Mouse (Mus musculus) intestine, embryonic 16.5 days (tissue): Measurements from ENCODE around the gene Fgfrl1. TPM values are rescaled to one million over a fixed set of nuclear protein-coding genes. Genes with fewer than 3 reads are reported as not detected.
"Not testable (repeated sequence)": the region's sequence is repeated elsewhere in the genome, so short reads cannot be mapped to it uniquely, and the experiment has no call there.

Experiments
- ATAC-seq: fragments of 200-750 bp; cut with Nextera tagmentation; 2 replicates; pipeline ENCODE4 v1.8.0; 2017; ENCODE audit warnings: moderate TSS enrichment, moderate library complexity
- H3K27ac ChIP-seq: fragments of 300-500 bp; sonication (generic); 2 replicates; pipeline ENCODE4 v1.5.1; 2014; ENCODE audit warnings: mild to moderate bottlenecking, low read length
- H3K27me3 ChIP-seq: fragments of 300-500 bp; sonication (generic); replicated peaks from 2 replicates; pipeline ENCODE4 v1.6.1; 2014; ENCODE audit warnings: low read length, control low read depth, mixed read lengths; ENCODE audit not compliant: control insufficient read depth, insufficient read depth
- H3K36me3 ChIP-seq: fragments of 300-500 bp; sonication (generic); 2 replicates; pipeline ENCODE4 v1.6.1; 2014; ENCODE audit warnings: low read length, control low read depth; ENCODE audit not compliant: control insufficient read depth, insufficient read depth
- H3K4me1 ChIP-seq: fragments of 300-500 bp; sonication (generic); 2 replicates; pipeline ENCODE4 v1.6.1; 2014; ENCODE audit warnings: low read length, control low read depth, mixed read lengths; ENCODE audit not compliant: control insufficient read depth, insufficient read depth
- H3K4me2 ChIP-seq: fragments of 300-500 bp; sonication (generic); 2 replicates; pipeline ENCODE4 v1.6.1; 2014; ENCODE audit warnings: low read depth, low read length, control low read depth
- H3K4me3 ChIP-seq: fragments of 300-500 bp; sonication (generic); 2 replicates; pipeline ENCODE4 v1.5.1; 2014; ENCODE audit warnings: mild to moderate bottlenecking, low read length
- H3K9ac ChIP-seq: fragments of 300-500 bp; sonication (generic); 2 replicates; pipeline ENCODE4 v1.6.1; 2014; ENCODE audit warnings: low read depth, low read length
- H3K9me3 ChIP-seq: fragments of 300-500 bp; sonication (generic); 2 replicates; pipeline ENCODE4 v1.6.1; 2016; ENCODE audit warnings: low read length, control low read depth; ENCODE audit not compliant: control insufficient read depth
- WGBS: fragments of 180-500 bp; shearing (Covaris S2); extraction: QIAGEN DNeasy Blood & Tissue Kit; methylation state at CpG from one replicate; pipeline ENCODE4 v1.1.7; 2014; 5-methylcytosine and 5-hydroxymethylcytosine counted together
- polyA plus RNA-seq: library from polyadenylated mRNA; unstranded; fragments of >200 nt; fragmentation: Nextera tagmentation; extraction: Ambion mirVana; gene quantifications from 2 replicates; pipeline ENCODE4 v1.2.1, GENCODE M21; 2015

The Fgfrl1 gene
- polyA plus RNA-seq, 1 experiment from 2014 or later, result 8.5 TPM

- H3K9me3 ChIP-seq, result no peaks in the 10 kb centered on the region
- H3K27ac ChIP-seq, result no peak overlapping the region
- H3K4me3 ChIP-seq, result no peak overlapping the region
- WGBS, result 67% methylated on average over 2 of the region's 2 CpGs
- ATAC-seq, result no peak
- no peaks in the 10 kb centered on the region for H3K4me1 ChIP-seq
- H3K9ac ChIP-seq, result no peak overlapping the region
- no peak overlapping the region for H3K4me2 ChIP-seq
- H3K36me3 ChIP-seq, result no peaks in the 10 kb centered on the region
- no peaks in the 10 kb centered on the region for H3K27me3 ChIP-seq
Observed at GRCm38 (mm10) chr5:108724006-108724405, 31.8 kb downstream of the Fgfrl1 start.

GRCm38 (mm10) chr5:108726557-108727248 lies 34.5 kb downstream of the Fgfrl1 start:
- Histone ChIP-seq H3K4me1 (no peaks in the 10 kb centered on the region), H3K4me2 (no peak overlapping the region), H3K9ac (no peak overlapping the region), H3K36me3 (no peaks in the 10 kb centered on the region), H3K27ac (no peak overlapping the region), H3K27me3 (no peaks in the 10 kb centered on the region), H3K9me3 (no peaks in the 10 kb centered on the region), H3K4me3 (no peak overlapping the region)
- 24% methylated on average over 5 of the region's 5 CpGs for WGBS
- peak; percentile 87 for ATAC-seq

DNA sequence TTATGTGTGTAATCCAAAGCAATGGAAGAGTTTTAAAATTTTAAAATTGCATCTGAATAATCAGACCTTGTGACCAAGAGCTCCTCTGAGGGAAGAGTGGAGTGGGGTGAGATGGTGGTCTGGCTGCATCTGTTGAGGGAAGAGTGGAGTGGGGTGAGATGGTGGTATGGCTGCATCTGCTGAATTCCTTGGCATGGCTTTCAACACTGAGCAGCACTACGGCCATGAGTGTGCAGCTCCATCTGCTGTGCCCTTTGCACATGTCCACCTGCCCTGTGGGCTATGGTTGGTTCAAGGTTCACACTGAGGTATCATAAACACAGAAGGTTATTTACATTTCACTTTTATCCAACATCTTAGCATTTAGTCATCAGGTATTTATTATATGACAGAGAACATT lies 35.2 kb downstream of the Fgfrl1 start:
- Histone ChIP-seq H3K4me1 (no peaks in the 10 kb centered on the region), H3K9me3 (no peaks in the 10 kb centered on the region), H3K36me3 (no peaks in the 10 kb centered on the region), H3K27me3 (no peaks in the 10 kb centered on the region), H3K27ac (no peak overlapping the region), H3K4me2 (no peak overlapping the region), H3K4me3 (no peak overlapping the region), H3K9ac (no peak overlapping the region)
- WGBS, result 67% methylated on average over 1 of the region's 1 CpGs
- ATAC-seq, result peak; percentile 72

DNA sequence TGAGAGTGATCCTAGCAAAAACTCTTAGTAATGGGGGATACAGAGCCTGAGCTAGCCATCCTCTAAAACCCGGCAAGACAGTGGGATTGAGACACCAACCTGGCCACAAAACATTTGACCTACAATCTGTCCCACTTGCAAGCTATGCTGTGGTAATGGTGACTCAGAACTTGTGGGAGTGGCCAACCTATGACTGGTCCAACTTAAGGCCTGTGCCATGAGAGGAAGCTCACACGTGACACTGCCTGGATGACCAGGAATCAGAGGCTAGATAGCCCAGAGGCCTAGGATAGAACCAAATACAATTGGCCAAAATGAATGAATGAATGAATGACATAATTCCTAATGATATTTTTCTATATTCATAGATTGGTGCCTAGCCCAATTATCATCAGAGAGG lies 49.7 kb downstream of the Fgfrl1 start:
- no peak overlapping the region for H3K4me2 ChIP-seq
- no peak overlapping the region for H3K27ac ChIP-seq
- H3K9me3 ChIP-seq, result no peaks in the 10 kb centered on the region
- ATAC-seq, result no peak
- no peaks in the 10 kb centered on the region for H3K36me3 ChIP-seq
- H3K4me1 ChIP-seq, result no peaks in the 10 kb centered on the region
- no peaks in the 10 kb centered on the region for H3K27me3 ChIP-seq
- WGBS, result 77% methylated on average over 2 of the region's 2 CpGs
- H3K9ac ChIP-seq, result no peak overlapping the region
- no peak overlapping the region for H3K4me3 ChIP-seq

GRCm38 (mm10) chr5:108742596-108742995 lies 50.4 kb downstream of the Fgfrl1 start:
- Histone ChIP-seq H3K36me3 (no peaks in the 10 kb centered on the region), H3K27me3 (no peaks in the 10 kb centered on the region), H3K4me3 (no peak overlapping the region), H3K27ac (no peak overlapping the region), H3K9me3 (no peaks in the 10 kb centered on the region), H3K9ac (no peak overlapping the region), H3K4me1 (no peaks in the 10 kb centered on the region), H3K4me2 (no peak overlapping the region)
- ATAC-seq, result no peak
- WGBS, result 85% methylated on average over 2 of the region's 2 CpGs

DNA sequence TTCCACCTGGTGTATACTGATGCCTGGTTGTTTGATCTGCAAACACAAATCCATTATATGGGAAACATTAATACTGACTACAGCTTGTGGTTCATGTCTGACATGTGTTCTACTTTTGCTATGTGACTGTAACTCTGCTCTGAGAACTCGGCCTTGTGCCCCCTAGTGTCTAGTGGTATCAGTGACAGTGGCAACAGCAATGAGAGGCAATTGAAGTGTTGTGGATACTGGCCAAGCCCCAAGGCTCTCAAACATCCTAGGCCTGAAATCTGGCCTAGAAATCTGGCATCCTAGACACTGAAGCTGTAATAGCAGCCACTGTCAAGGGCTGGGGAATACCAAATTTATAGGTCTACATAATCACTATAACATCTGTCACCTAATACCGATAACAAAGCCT lies 51.7 kb downstream of the Fgfrl1 start:
- ATAC-seq, result no peak
- Histone ChIP-seq H3K27me3 (no peaks in the 10 kb centered on the region), H3K27ac (no peak overlapping the region), H3K4me1 (no peaks in the 10 kb centered on the region), H3K9ac (no peak overlapping the region), H3K9me3 (no peaks in the 10 kb centered on the region), H3K4me3 (no peak overlapping the region), H3K4me2 (no peak overlapping the region), H3K36me3 (no peaks in the 10 kb centered on the region)
- WGBS, result 65% methylated on average over 2 of the region's 2 CpGs

DNA sequence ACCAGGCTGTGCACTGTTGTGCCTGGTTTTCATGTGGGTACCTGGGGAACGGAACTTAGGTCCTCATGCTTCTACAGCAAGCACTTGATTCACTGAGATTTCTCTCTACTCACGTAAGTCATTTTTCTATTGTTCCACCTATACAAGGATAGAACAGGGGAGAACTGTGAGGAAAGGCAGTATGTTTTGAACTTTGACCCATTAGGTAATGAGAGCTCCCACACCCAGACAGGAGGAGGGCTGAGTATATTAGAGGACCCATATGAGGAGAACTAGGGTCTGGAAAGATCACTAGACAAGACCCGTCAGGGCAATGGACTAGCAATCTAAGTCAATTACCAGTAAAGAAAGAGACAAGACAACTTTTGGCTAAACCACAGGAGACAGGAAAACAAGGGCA lies 52.4 kb downstream of the Fgfrl1 start:
- H3K36me3 ChIP-seq, result no peaks in the 10 kb centered on the region
- 67% methylated on average over 3 of the region's 3 CpGs for WGBS
- no peaks in the 10 kb centered on the region for H3K4me1 ChIP-seq
- no peak overlapping the region for H3K4me2 ChIP-seq
- H3K4me3 ChIP-seq, result no peak overlapping the region
- H3K9ac ChIP-seq, result no peak overlapping the region
- H3K9me3 ChIP-seq, result no peaks in the 10 kb centered on the region
- ATAC-seq, result peak; percentile 91
- no peak overlapping the region for H3K27ac ChIP-seq
- H3K27me3 ChIP-seq, result no peaks in the 10 kb centered on the region

GRCm38 (mm10) chr5:108750328-108751210 lies 58.4 kb downstream of the Fgfrl1 start:
- H3K4me3 ChIP-seq, result no peak overlapping the region
- no peaks in the 10 kb centered on the region for H3K9me3 ChIP-seq
- H3K27ac ChIP-seq, result no peak overlapping the region
- no peaks in the 10 kb centered on the region for H3K4me1 ChIP-seq
- ATAC-seq, result no peak
- no peaks in the 10 kb centered on the region for H3K27me3 ChIP-seq
- H3K4me2 ChIP-seq, result no peak overlapping the region
- H3K9ac ChIP-seq, result no peak overlapping the region
- 73% methylated on average over 5 of the region's 5 CpGs for WGBS
- H3K36me3 ChIP-seq, result no peaks in the 10 kb centered on the region

DNA sequence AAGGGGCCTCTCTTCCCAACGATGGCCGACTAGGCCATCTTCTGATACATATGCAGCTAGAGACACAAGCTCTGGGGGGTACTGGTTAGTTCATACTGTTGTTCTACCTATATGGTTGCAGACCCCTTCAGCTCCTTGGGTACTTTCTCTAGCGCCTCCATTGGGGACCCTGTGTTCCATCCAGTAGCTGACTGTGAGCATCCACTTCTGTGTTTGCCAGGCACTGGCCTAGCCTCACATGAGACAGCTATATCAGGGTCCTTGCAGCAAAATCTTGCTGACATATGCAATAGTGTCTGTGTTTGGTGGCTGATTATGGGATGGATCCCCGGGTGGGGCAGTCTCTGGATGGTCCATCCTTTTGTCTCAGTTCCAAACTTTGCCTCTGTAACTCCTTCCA lies 59.1 kb downstream of the Fgfrl1 start:
- not testable (repeated sequence) for H3K36me3 ChIP-seq, H3K27me3 ChIP-seq, H3K9ac ChIP-seq, H3K9me3 ChIP-seq, H3K4me3 ChIP-seq, H3K27ac ChIP-seq, ATAC-seq, H3K4me2 ChIP-seq, H3K4me1 ChIP-seq
- 83% methylated on average over 4 of the region's 4 CpGs for WGBS
